Mouse (Mus musculus): ENCODE results near the gene Ugt1a10. TPM values are rescaled to one million over a fixed set of nuclear protein-coding genes. Genes with fewer than 3 reads are reported as not detected.

Gene Ugt1a10
- polyA plus RNA-seq, 1 experiment from 2014 or later, result not detected

GRCm38 (mm10) chr1:88238771-88239170, 183.6 kb downstream of the Ugt1a10 start:
- no peak for DNase-seq
- Histone ChIP-seq H3K27ac (replicated peaks; ENCODE audit: low read depth, low read length) (no peak overlapping the region), H3K9ac (replicated peaks; ENCODE audit: low read length) (no peak overlapping the region), H3K27me3 (ENCODE audit: control insufficient read depth, insufficient read depth, low read length) (no peaks in the 10 kb centered on the region), H3K4me2 (ENCODE audit: low read length) (no peak overlapping the region), H3K4me3 (replicated peaks; ENCODE audit: low read depth, low read length) (no peak overlapping the region), H3K9me3 (ENCODE audit: control insufficient read depth, low read length) (peaks cover 96% of the 10 kb centered on the region), H3K4me1 (ENCODE audit: control insufficient read depth, insufficient read depth, low read length) (no peaks in the 10 kb centered on the region), H3K36me3 (ENCODE audit: control insufficient read depth, insufficient read depth, low read length) (no peaks in the 10 kb centered on the region)
- ATAC-seq (ENCODE audit: low FRiP score, low TSS enrichment), result no peak
- WGBS, result 78% methylated on average over 6 of the region's 6 CpGs

DNA sequence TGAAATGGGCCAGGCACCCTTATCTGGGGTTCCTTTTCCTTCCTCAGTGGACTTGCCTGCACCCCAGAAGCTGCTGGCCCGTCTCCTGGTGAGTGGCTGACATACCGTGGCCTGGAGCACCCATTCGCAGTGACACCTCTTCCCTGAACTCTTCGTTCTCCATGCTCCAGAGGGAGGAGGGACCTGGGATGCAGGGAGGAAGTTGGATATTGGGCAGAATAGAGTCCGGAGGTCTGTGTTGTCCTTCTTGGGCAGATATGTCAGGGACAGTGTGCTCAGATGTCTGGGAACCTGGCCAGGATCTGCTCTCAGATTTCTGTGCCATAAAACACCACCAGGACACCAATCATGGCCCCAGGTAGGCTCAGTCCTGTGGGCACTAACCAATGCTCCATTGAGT, 184.9 kb downstream of the Ugt1a10 start:
- Histone ChIP-seq H3K36me3 (ENCODE audit: control insufficient read depth, insufficient read depth, low read length) (no peaks in the 10 kb centered on the region), H3K9me3 (ENCODE audit: control insufficient read depth, low read length) (peaks cover 96% of the 10 kb centered on the region)

DNA sequence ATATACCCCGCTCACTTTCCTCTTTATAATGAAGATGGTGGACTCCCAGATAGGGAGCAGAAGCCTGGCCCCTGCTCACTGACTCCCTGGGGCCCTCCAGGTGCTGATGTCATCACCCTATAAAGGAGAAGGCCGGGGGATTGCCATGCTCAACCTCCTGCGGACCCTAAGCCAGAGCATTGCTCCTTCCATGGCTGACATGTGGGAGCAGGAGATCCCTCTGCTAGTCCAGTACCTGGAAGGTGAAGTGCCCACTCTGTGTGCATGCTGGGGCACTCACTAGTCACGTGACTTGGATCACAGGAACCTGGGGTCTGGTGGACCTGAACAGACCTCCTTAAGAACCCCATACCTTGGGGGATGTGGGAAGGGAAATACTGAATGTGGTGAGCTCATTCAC, 185.4 kb downstream of the Ugt1a10 start:
- peaks cover 96% of the 10 kb centered on the region for H3K9me3 ChIP-seq (ENCODE audit: control insufficient read depth, low read length)
- DNase-seq, result no peak
- H3K36me3 ChIP-seq (ENCODE audit: control insufficient read depth, insufficient read depth, low read length), result no peaks in the 10 kb centered on the region
- no peaks in the 10 kb centered on the region for H3K4me1 ChIP-seq (ENCODE audit: control insufficient read depth, insufficient read depth, low read length)
- 0 out of 2 replicates have a peak, but pooled peaks have one; percentile 4 for ATAC-seq (ENCODE audit: low FRiP score, low TSS enrichment)
- H3K27ac ChIP-seq (replicated peaks; ENCODE audit: low read depth, low read length), result no peak overlapping the region
- no peaks in the 10 kb centered on the region for H3K27me3 ChIP-seq (ENCODE audit: control insufficient read depth, insufficient read depth, low read length)
- 71% methylated on average over 4 of the region's 4 CpGs for WGBS
- H3K4me3 ChIP-seq (replicated peaks; ENCODE audit: low read depth, low read length), result no peak overlapping the region
- no peak overlapping the region for H3K4me2 ChIP-seq (ENCODE audit: low read length)
- H3K9ac ChIP-seq (replicated peaks; ENCODE audit: low read length), result no peak overlapping the region

More for the DNA sequence above, 184.9 kb downstream of the Ugt1a10 start:
- DNase-seq (no peak), ATAC-seq (ENCODE audit: low FRiP score, low TSS enrichment) (no peak)
- Histone ChIP-seq H3K4me2 (ENCODE audit: low read length) (no peak overlapping the region), H3K4me1 (ENCODE audit: control insufficient read depth, insufficient read depth, low read length) (no peaks in the 10 kb centered on the region), H3K27me3 (ENCODE audit: control insufficient read depth, insufficient read depth, low read length) (no peaks in the 10 kb centered on the region), H3K9ac (replicated peaks; ENCODE audit: low read length) (no peak overlapping the region), H3K4me3 (replicated peaks; ENCODE audit: low read depth, low read length) (no peak overlapping the region), H3K27ac (replicated peaks; ENCODE audit: low read depth, low read length) (no peak overlapping the region)
- 76% methylated on average over 5 of the region's 5 CpGs for WGBS

- H3K9ac ChIP-seq (replicated peaks; ENCODE audit: low read length), result no peak overlapping the region
- no peaks in the 10 kb centered on the region for H3K36me3 ChIP-seq (ENCODE audit: control insufficient read depth, insufficient read depth, low read length)
- H3K4me3 ChIP-seq (replicated peaks; ENCODE audit: low read depth, low read length), result no peak overlapping the region
- DNase-seq (no peak), ATAC-seq (ENCODE audit: low FRiP score, low TSS enrichment) (no peak)
- no peak overlapping the region for H3K27ac ChIP-seq (replicated peaks; ENCODE audit: low read depth, low read length)
- no peak overlapping the region for H3K4me2 ChIP-seq (ENCODE audit: low read length)
- no peaks in the 10 kb centered on the region for H3K27me3 ChIP-seq (ENCODE audit: control insufficient read depth, insufficient read depth, low read length)
- H3K9me3 ChIP-seq (ENCODE audit: control insufficient read depth, low read length), result peaks cover 99% of the 10 kb centered on the region
- 65% methylated on average over 5 of the region's 5 CpGs for WGBS
- H3K4me1 ChIP-seq (ENCODE audit: control insufficient read depth, insufficient read depth, low read length), result no peaks in the 10 kb centered on the region
Observed at GRCm38 (mm10) chr1:88243861-88244260, 188.7 kb downstream of the Ugt1a10 start.

DNA sequence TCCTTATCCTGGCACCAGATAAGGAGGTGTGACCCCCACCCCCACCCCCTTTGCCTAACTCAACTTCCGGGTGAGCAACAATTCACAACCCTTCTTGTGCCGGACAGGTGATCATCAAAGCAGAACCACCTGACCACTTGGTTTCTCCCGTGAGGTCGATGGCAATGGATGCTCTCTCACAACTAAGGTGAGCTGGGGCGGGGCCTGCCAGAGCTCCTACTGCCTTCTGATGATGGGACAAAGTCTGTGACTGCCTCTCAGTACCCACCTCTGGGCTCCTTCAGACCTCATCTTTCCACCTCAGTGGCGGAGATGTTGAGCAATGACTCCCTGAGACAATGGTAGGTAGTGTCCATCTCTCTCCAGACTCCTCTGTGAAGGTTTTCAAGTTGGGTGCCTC, 190.7 kb downstream of the Ugt1a10 start:
- Histone ChIP-seq H3K27me3 (ENCODE audit: control insufficient read depth, insufficient read depth, low read length) (no peaks in the 10 kb centered on the region), H3K9ac (replicated peaks; ENCODE audit: low read length) (no peak overlapping the region), H3K9me3 (ENCODE audit: control insufficient read depth, low read length) (peaks cover 99% of the 10 kb centered on the region), H3K27ac (replicated peaks; ENCODE audit: low read depth, low read length) (no peak overlapping the region), H3K36me3 (ENCODE audit: control insufficient read depth, insufficient read depth, low read length) (no peaks in the 10 kb centered on the region), H3K4me3 (replicated peaks; ENCODE audit: low read depth, low read length) (no peak overlapping the region), H3K4me2 (ENCODE audit: low read length) (no peak overlapping the region), H3K4me1 (ENCODE audit: control insufficient read depth, insufficient read depth, low read length) (no peaks in the 10 kb centered on the region)
- 77% methylated on average over 6 of the region's 6 CpGs for WGBS
- ATAC-seq (ENCODE audit: low FRiP score, low TSS enrichment) (no peak), DNase-seq (no peak)

GRCm38 (mm10) chr1:88246386-88246785, 191.2 kb downstream of the Ugt1a10 start:
- no peaks in the 10 kb centered on the region for H3K36me3 ChIP-seq (ENCODE audit: control insufficient read depth, insufficient read depth, low read length)
- no peaks in the 10 kb centered on the region for H3K27me3 ChIP-seq (ENCODE audit: control insufficient read depth, insufficient read depth, low read length)
- peaks cover 99% of the 10 kb centered on the region for H3K9me3 ChIP-seq (ENCODE audit: control insufficient read depth, low read length)
- H3K4me2 ChIP-seq (ENCODE audit: low read length), result no peak overlapping the region
- DNase-seq (no peak), ATAC-seq (ENCODE audit: low FRiP score, low TSS enrichment) (no peak)
- H3K27ac ChIP-seq (replicated peaks; ENCODE audit: low read depth, low read length), result no peak overlapping the region
- no peak overlapping the region for H3K9ac ChIP-seq (replicated peaks; ENCODE audit: low read length)
- no peaks in the 10 kb centered on the region for H3K4me1 ChIP-seq (ENCODE audit: control insufficient read depth, insufficient read depth, low read length)
- no peak overlapping the region for H3K4me3 ChIP-seq (replicated peaks; ENCODE audit: low read depth, low read length)
- 47% methylated on average over 6 of the region's 6 CpGs for WGBS

GRCm38 (mm10) chr1:88247660-88248059, 192.5 kb downstream of the Ugt1a10 start:
- ATAC-seq (ENCODE audit: low FRiP score, low TSS enrichment), result no peak
- 48% methylated on average over 2 of the region's 2 CpGs for WGBS
- H3K4me1 ChIP-seq (ENCODE audit: control insufficient read depth, insufficient read depth, low read length), result no peaks in the 10 kb centered on the region
- H3K9ac ChIP-seq (replicated peaks; ENCODE audit: low read length), result no peak overlapping the region
- no peak overlapping the region for H3K4me3 ChIP-seq (replicated peaks; ENCODE audit: low read depth, low read length)
- no peak overlapping the region for H3K27ac ChIP-seq (replicated peaks; ENCODE audit: low read depth, low read length)
- DNase-seq, result no peak
- H3K36me3 ChIP-seq (ENCODE audit: control insufficient read depth, insufficient read depth, low read length), result no peaks in the 10 kb centered on the region
- H3K9me3 ChIP-seq (ENCODE audit: control insufficient read depth, low read length), result peaks cover 96% of the 10 kb centered on the region
- no peak overlapping the region for H3K4me2 ChIP-seq (ENCODE audit: low read length)
- no peaks in the 10 kb centered on the region for H3K27me3 ChIP-seq (ENCODE audit: control insufficient read depth, insufficient read depth, low read length)

- no peaks in the 10 kb centered on the region for H3K36me3 ChIP-seq (ENCODE audit: control insufficient read depth, insufficient read depth, low read length)
- no peak for DNase-seq
- no peak overlapping the region for H3K4me3 ChIP-seq (replicated peaks; ENCODE audit: low read depth, low read length)
- H3K9me3 ChIP-seq (ENCODE audit: control insufficient read depth, low read length), result peaks cover 97% of the 10 kb centered on the region
- no peaks in the 10 kb centered on the region for H3K27me3 ChIP-seq (ENCODE audit: control insufficient read depth, insufficient read depth, low read length)
- no peak overlapping the region for H3K4me2 ChIP-seq (ENCODE audit: low read length)
- no peak overlapping the region for H3K9ac ChIP-seq (replicated peaks; ENCODE audit: low read length)
- 70% methylated on average over 4 of the region's 4 CpGs for WGBS
- H3K27ac ChIP-seq (replicated peaks; ENCODE audit: low read depth, low read length), result no peak overlapping the region
- no peaks in the 10 kb centered on the region for H3K4me1 ChIP-seq (ENCODE audit: control insufficient read depth, insufficient read depth, low read length)
- no peak for ATAC-seq (ENCODE audit: low FRiP score, low TSS enrichment)
Observed at GRCm38 (mm10) chr1:88248658-88249057, 193.5 kb downstream of the Ugt1a10 start.

- H3K4me1 ChIP-seq (ENCODE audit: control insufficient read depth, insufficient read depth, low read length), result no peaks in the 10 kb centered on the region
- WGBS, result 77% methylated on average over 7 of the region's 7 CpGs
- ATAC-seq (ENCODE audit: low FRiP score, low TSS enrichment) (no peak), DNase-seq (no peak)
- no peak overlapping the region for H3K9ac ChIP-seq (replicated peaks; ENCODE audit: low read length)
- no peak overlapping the region for H3K27ac ChIP-seq (replicated peaks; ENCODE audit: low read depth, low read length)
- no peak overlapping the region for H3K4me3 ChIP-seq (replicated peaks; ENCODE audit: low read depth, low read length)
- H3K9me3 ChIP-seq (ENCODE audit: control insufficient read depth, low read length), result peaks cover 95% of the 10 kb centered on the region
- no peak overlapping the region for H3K4me2 ChIP-seq (ENCODE audit: low read length)
- no peaks in the 10 kb centered on the region for H3K27me3 ChIP-seq (ENCODE audit: control insufficient read depth, insufficient read depth, low read length)
- H3K36me3 ChIP-seq (ENCODE audit: control insufficient read depth, insufficient read depth, low read length), result no peaks in the 10 kb centered on the region
Observed at GRCm38 (mm10) chr1:88249596-88249995, 194.4 kb downstream of the Ugt1a10 start.

All from midbrain, embryonic 14.5 days (tissue).